ENCODE assay signal across 9 mouse cellular contexts in genomic region chr5:44483426-44484106, GRCm38 (mm10).
DNase-seq lines count a peak whose midpoint lies in the region; ATAC-seq and TF ChIP-seq lines count a peak whose summit lies in the region.
"Had no signal": no experiment of that assay in that cellular context is flagged by ENCODE, and none has a peak within 500 bp of the region (broad histone marks: within the 10 kb centered on the region; RNA-seq: fewer than 3 reads in every experiment).

No protein-coding gene starts in this region.

- H3K36me3 ChIP-seq in lung, embryonic 14.5 days (ENCODE audit: insufficient read depth): no peaks in the 10 kb centered on the region
- no peaks in the 10 kb centered on the region for H3K36me3 ChIP-seq in forebrain, embryonic 16.5 days (ENCODE audit: control insufficient read depth, insufficient read depth)
- no peaks in the 10 kb centered on the region for H3K36me3 ChIP-seq in midbrain, embryonic 16.5 days (ENCODE audit: control insufficient read depth, insufficient read depth, low read length)

- H3K27me3 ChIP-seq in lung, embryonic 14.5 days (ENCODE audit: insufficient read depth, low read length): no peaks in the 10 kb centered on the region
- H3K27me3 ChIP-seq in forebrain, embryonic 16.5 days (replicated peaks; ENCODE audit: control insufficient read depth, insufficient read depth, low read length): no peaks in the 10 kb centered on the region
- no peaks in the 10 kb centered on the region for H3K27me3 ChIP-seq in midbrain, embryonic 16.5 days (ENCODE audit: control insufficient read depth, insufficient read depth, low read depth, low read length)

- DNase-seq in lung, embryonic 14.5 days: peak; percentile 64
- DNase-seq in lung, postnatal 14 days: no peak
- peak; percentile 42 to 76 for DNase-seq in layer of hippocampus, adult 2 months (ENCODE audit: low spot score in 2 of 2)
- DNase-seq in urinary bladder, adult 2 months (ENCODE audit: low spot score): no peak
- no peak for DNase-seq in cerebellum, adult 8-10 months
- no peak for DNase-seq in gastrocnemius, postnatal 14 days

- no peak overlapping the region for H3K4me3 ChIP-seq in lung, embryonic 14.5 days (ENCODE audit: low read depth, low read length)
- no peak overlapping the region for H3K4me3 ChIP-seq in forebrain, embryonic 16.5 days (replicated peaks; ENCODE audit: low read length)
- H3K4me3 ChIP-seq in layer of hippocampus, adult 2 months: no peak overlapping the region
- no peak overlapping the region for H3K4me3 ChIP-seq in midbrain, embryonic 16.5 days (ENCODE audit: low read depth, low read length)

- H3K9me3 ChIP-seq in lung, embryonic 14.5 days (ENCODE audit: low read depth, low read length): no peaks in the 10 kb centered on the region
- no peaks in the 10 kb centered on the region for H3K9me3 ChIP-seq in forebrain, embryonic 16.5 days (ENCODE audit: control insufficient read depth, low read length)
- no peaks in the 10 kb centered on the region for H3K9me3 ChIP-seq in midbrain, embryonic 16.5 days (replicated peaks; ENCODE audit: control insufficient read depth, low read length, poor library complexity, severe bottlenecking)

- no peaks in the 10 kb centered on the region for H3K4me1 ChIP-seq in lung, embryonic 14.5 days (ENCODE audit: insufficient read depth)
- H3K4me1 ChIP-seq in forebrain, embryonic 16.5 days (replicated peaks; ENCODE audit: control insufficient read depth, insufficient read depth, low read length): peaks cover 11% of the 10 kb centered on the region
- H3K4me1 ChIP-seq in midbrain, embryonic 16.5 days (ENCODE audit: control insufficient read depth, insufficient read depth, low read length): no peaks in the 10 kb centered on the region; the same call in 1 of the 2 replicates

- peak; percentile 71; the same call in 1 of the 2 replicates for ATAC-seq in lung, embryonic 14.5 days (ENCODE audit: insufficient read depth)
- ATAC-seq in forebrain, embryonic 16.5 days: peak; percentile 96
- peak; percentile 92 for ATAC-seq in midbrain, embryonic 16.5 days
- ATAC-seq: Patski had no signal

- no peak overlapping the region for H3K9ac ChIP-seq in lung, embryonic 14.5 days
- H3K9ac ChIP-seq in forebrain, embryonic 16.5 days (replicated peaks; ENCODE audit: low read depth, low read length): no peak overlapping the region
- no peak overlapping the region for H3K9ac ChIP-seq in midbrain, embryonic 16.5 days (ENCODE audit: low read depth, low read length)

- intact Hi-C loops in gastrocnemius, postnatal 14 days (cut with DNase I; ENCODE audit: low total_unique reads): no loop called here

- peak; percentile 32; the same call in 1 of the 2 replicates for TF ChIP-seq CTCF in lung, embryonic 14.5 days (IDR thresholded peaks at IDR 0.05; ENCODE audit: low read depth)
- TF ChIP-seq CTCF in layer of hippocampus, adult 2 months (conservative IDR thresholded peaks at IDR 0.05): peak; percentile 76

- 64% methylated on average over 11 of the region's 11 CpGs for WGBS in lung, embryonic 14.5 days
- WGBS in forebrain, embryonic 16.5 days: 61% methylated on average over 11 of the region's 11 CpGs
- 62% methylated on average over 11 of the region's 11 CpGs for WGBS in midbrain, embryonic 16.5 days

- H3K27ac ChIP-seq in lung, embryonic 14.5 days (ENCODE audit: low read depth): no peak overlapping the region
- H3K27ac ChIP-seq in forebrain, embryonic 16.5 days (ENCODE audit: low read length): peak overlapping the region; percentile 7; the same call in 1 of the 2 replicates
- peak overlapping the region; percentile 1; the same call in 1 of the 2 replicates for H3K27ac ChIP-seq in layer of hippocampus, adult 2 months
- no peak overlapping the region for H3K27ac ChIP-seq in midbrain, embryonic 16.5 days (ENCODE audit: low read length)

- H3K4me2 ChIP-seq in lung, embryonic 14.5 days: no peak overlapping the region
- no peak overlapping the region for H3K4me2 ChIP-seq in forebrain, embryonic 16.5 days (ENCODE audit: low read length)
- no peak overlapping the region for H3K4me2 ChIP-seq in midbrain, embryonic 16.5 days (ENCODE audit: low read length)

Comparison
In these comparisons a context has a peak if more than half of its experiments do, and no peak if none do; other contexts are left out.
1. DNase-seq: peak in lung, embryonic 14.5 days (single experiment) and layer of hippocampus, adult 2 months (2 of 2); none in lung, postnatal 14 days (single experiment), urinary bladder, adult 2 months (single experiment), cerebellum, adult 8-10 months (single experiment) and gastrocnemius, postnatal 14 days (single experiment).
2. H3K27ac ChIP-seq: peak in forebrain, embryonic 16.5 days (single experiment) and layer of hippocampus, adult 2 months (single experiment); none in lung, embryonic 14.5 days (single experiment) and midbrain, embryonic 16.5 days (single experiment).
3. Peak in every context shown above with its lines, with median percentiles within 50 percentile points of each other: ATAC-seq.